Mouse (Mus musculus) E14TG2a.4 (cell line): ENCODE measurements around the gene Map3k6.

Experiments
- CTCF ChIP-seq: conservative IDR thresholded peaks from 2 replicates; pipeline ENCODE4 v1.5.1; 2014; ENCODE audit warnings: low read length
- NANOG ChIP-seq: IDR thresholded peaks from 2 replicates; pipeline ENCODE4 v1.6.1; 2014; ENCODE audit warnings: borderline replicate concordance, low read length, mixed read lengths
- POU5F1 ChIP-seq: IDR thresholded peaks from 2 replicates; pipeline ENCODE4 v1.6.1; 2014; ENCODE audit warnings: low read length, borderline replicate concordance

DNA sequence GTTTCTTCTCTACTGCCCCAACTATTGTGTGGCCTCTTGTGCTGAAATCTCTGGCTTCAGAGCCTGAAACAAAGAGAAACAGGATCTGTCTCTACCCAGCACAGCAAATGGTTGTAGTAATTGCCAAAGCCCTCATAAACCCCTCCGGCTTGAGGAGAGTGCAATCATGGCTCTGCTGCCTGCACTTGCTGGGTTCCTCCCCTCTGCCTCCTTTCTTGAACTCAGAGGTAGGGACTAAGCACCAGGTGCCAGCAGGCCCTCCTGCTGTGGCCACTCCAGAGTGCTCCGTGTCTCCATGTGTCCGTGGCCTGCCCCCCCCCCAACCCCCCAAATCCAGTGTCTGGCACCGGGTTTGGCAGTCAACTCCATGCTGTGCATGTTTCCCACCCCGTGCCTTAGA lies 43.3 kb upstream of the Map3k6 start:
- TF ChIP-seq CTCF (no peak), NANOG (no peak), POU5F1 (no peak)
